Mouse (Mus musculus) layer of hippocampus, adult 2 months (tissue): ENCODE measurements around the gene Ecpas. TPM values are rescaled to one million over a fixed set of nuclear protein-coding genes. Genes with fewer than 3 reads are reported as not detected.

Source experiments
- DNase-seq, 2 experiments: peaks; one replicate each; pipeline ENCODE4 v3.0.0; 2022; ENCODE audit warnings: low spot score in 2 of 2
- H3K27ac ChIP-seq: fragments of 200-600 bp; 2 replicates; pipeline ENCODE4 v1.8.1; 2022
- H3K4me3 ChIP-seq: fragments of 200-600 bp; 2 replicates; pipeline ENCODE4 v1.8.1; 2022; ENCODE audit warnings: mild to moderate bottlenecking
- CTCF ChIP-seq: fragments of 200-600 bp; conservative IDR thresholded peaks from 2 replicates; pipeline ENCODE4 v1.8.1; 2022; ENCODE audit warnings: antibody characterized with exemption, mild to moderate bottlenecking, moderate library complexity
- long read RNA-seq, 2 experiments: library from polyadenylated mRNA; stranded (forward); transcript quantifications; one replicate each; pipeline ENCODE4 v2.0.0; 2021; ENCODE audit warnings: borderline mapping rate in 2 of 2
- total RNA-seq, 2 experiments: library from RNA; stranded (reverse); gene quantifications; 2 replicates each; pipeline ENCODE4 v1.2.3; 2021

Gene Ecpas
- 100 to 1,000 TPM; 117 to 120 TPM for total RNA-seq
- long read RNA-seq, experiment 1, full-length matches to known transcripts = 1 of 25 reads
- long read RNA-seq, experiment 1, partial matches to known transcripts = 8 of 25 reads
- long read RNA-seq, experiment 1, other reads (novel, unspliced or antisense) = 16 of 25 reads
- long read RNA-seq, experiment 2, full-length matches to known transcripts = 2 of 41 reads
- long read RNA-seq, experiment 2, partial matches to known transcripts = 13 of 41 reads
- long read RNA-seq, experiment 2, other reads (novel, unspliced or antisense) = 26 of 41 reads

DNA sequence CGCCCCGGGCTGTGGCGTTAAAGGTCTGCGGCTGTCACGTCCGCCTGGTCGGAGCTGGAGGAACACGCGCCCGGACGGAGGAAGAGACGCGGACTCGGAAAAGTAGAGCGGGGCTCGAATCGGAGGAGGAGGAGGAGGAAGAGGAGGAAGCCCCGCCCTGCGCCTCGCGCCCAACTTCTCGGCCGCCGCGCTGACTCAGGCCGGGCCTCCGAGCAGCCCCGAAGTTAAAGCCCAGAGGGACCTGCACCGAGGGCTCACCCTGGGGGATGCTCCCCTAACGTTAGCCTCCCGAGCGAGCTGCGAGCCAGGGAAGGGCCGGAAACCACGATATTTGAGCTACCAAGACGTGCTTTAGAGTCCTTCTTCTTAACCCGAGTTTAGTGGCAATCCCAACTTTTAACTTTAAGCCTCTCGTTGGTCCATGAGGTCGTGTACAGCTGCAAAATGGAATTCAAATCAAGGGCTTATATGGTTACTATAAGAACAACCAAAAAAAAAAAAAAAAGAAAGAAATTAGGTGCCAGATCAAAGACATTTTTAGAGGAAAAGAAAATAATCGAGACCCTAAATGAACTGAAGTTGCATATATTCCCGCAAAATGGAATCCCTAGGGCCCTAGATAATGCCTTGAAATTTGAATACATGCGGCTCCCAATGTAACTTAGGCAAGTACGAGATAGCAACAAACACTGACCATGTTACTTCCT, at the start of gene Ecpas:
Gene Ecpas (minus strand): TSS at position 121 of the 707 bp plus-strand sequence.
- H3K4me3 ChIP-seq = peak within 1 kb of the TSS; percentile 91
- peak within 1 kb of the TSS; percentile 97 for H3K27ac ChIP-seq
- TF ChIP-seq CTCF = no peak
- peak; percentile 67 to 70 for DNase-seq

- no peak for DNase-seq
- TF ChIP-seq CTCF = no peak
- Histone ChIP-seq H3K4me3 (no peak overlapping the region), H3K27ac (no peak overlapping the region)
Measured at GRCm38 (mm10) chr4:58961719-58962118, 49.2 kb upstream of the Ecpas start.

- Histone ChIP-seq H3K4me3 (no peak overlapping the region), H3K27ac (no peak overlapping the region)
- no peak for DNase-seq
- no peak for TF ChIP-seq CTCF
Measured at GRCm38 (mm10) chr4:58952630-58953029, 40.1 kb upstream of the Ecpas start.

GRCm38 (mm10) chr4:58948391-58948790, 35.8 kb upstream of the Ecpas start:
- Histone ChIP-seq H3K27ac (no peak overlapping the region), H3K4me3 (no peak overlapping the region)
- no peak for TF ChIP-seq CTCF
- DNase-seq = no peak

- DNase-seq = peak in 1 of 2 experiments; percentile 13
- H3K27ac ChIP-seq = peak overlapping the region; percentile 84; the same call in 1 of the 2 replicates
- TF ChIP-seq CTCF = no peak
- peak overlapping the region; percentile 83 for H3K4me3 ChIP-seq
Measured at GRCm38 (mm10) chr4:58944695-58945094, 32.1 kb upstream of the Ecpas start.

DNA sequence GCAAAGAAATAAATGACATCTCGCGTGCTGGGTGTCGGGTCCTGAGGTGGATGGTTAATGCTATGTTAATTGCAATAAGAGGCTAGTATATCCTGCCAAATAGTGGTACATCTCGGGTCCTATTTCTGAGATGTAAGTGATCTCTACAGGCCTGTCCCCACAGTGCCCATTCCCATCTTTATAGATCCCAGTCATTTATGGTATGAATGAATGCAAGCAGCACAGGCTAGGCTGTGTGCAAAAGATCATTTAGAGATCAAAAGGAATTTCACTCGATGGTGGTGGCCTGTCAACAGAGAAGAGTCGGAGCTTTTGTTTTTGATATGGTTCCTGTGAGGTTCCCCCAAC, 31.6 kb upstream of the Ecpas start:
- DNase-seq = no peak
- peak overlapping the region; percentile 83 for H3K4me3 ChIP-seq
- peak overlapping the region; percentile 84 for H3K27ac ChIP-seq
- no peak for TF ChIP-seq CTCF

DNA sequence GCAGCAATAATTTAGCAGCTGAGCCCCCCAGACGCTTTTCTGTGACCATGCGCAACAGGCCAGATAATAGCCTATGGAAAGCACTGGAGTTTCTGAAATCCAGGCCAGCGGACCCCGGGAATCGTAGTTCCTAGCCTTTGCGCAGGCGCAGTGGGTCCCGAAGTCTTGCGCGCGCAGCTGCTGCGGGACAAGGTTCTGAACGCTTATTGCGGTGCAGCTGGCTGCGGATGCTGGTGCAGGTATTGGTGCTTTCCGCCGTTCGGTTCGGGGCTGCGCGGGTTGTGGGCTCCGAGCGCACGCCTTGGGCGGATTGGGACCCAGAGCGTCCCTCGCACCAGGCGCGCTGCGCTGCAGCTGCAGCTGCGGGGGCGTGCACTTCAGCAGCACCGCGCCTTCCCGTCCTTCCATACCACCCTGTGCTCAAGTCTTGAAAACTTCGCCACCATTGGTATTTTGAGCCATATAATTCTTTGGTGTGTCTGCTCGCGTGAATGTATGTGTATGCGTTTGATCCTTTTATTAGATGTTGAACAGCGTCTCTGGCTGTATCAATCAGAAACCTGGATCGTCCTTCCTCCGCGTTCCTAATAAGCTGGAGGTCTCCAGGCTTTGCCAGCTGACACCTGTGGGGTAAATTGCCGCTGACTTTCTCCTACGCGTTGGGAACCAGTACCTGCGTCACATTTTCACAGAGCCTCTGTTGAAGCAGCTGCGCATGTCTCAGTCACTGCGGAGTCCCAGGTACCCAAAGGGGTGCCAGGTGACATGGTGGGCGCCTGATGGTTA, 31.1 kb upstream of the Ecpas start, which contains the start of gene Zkscan16:
Gene Zkscan16 (plus strand): TSS at position 209 of the 786 bp plus-strand sequence.
- Histone ChIP-seq H3K4me3 (peak within 1 kb of the TSS; percentile 83), H3K27ac (peak within 1 kb of the TSS; percentile 84)
- no peak for TF ChIP-seq CTCF
- peak; percentile 91 to 93 for DNase-seq

GRCm38 (mm10) chr4:58942942-58943341, 30.4 kb upstream of the Ecpas start:
- no peak for DNase-seq
- Histone ChIP-seq H3K27ac (peak overlapping the region; percentile 84), H3K4me3 (peak overlapping the region; percentile 83)
- TF ChIP-seq CTCF = no peak

DNA sequence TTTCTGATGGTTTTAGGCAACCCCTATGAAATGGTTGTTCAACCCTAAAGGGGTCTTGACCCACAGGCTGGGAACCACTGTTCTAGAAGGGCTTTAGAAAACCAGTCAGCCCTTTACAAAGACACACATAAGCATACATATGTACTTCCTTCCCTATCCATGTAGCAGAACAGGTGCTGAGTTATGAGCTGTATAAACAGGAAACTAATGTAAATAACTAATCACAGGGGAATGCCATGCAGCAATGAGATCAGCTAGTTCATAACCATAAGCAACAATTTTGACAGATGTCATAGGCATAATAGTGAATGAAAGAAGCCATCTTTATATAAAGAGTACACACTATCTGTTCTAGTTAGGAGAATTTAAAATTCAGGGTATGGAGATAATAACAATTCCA, 29.1 kb upstream of the Ecpas start:
- DNase-seq = no peak
- no peak for TF ChIP-seq CTCF
- Histone ChIP-seq H3K27ac (no peak overlapping the region), H3K4me3 (no peak overlapping the region)

DNA sequence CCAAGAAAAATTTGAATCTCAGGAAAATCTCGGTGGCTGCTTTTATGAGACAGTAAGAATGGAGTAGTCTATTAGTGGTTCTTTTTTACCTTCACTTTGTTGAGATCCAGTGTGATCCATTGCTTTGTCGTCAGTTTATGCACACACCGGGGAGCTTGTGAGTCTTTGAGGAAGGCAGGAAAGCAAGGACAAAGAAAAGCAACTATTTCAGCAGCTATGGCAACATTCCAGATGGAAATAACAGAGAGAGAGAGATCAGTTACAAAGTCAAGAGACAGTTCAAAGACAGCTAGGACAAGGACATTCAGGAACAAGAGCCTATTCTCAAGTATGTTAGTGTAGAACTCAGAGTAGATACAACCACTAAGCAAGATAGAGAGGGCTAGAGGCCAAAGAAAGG, 23.3 kb upstream of the Ecpas start:
- Histone ChIP-seq H3K27ac (no peak overlapping the region), H3K4me3 (no peak overlapping the region)
- no peak for DNase-seq
- no peak for TF ChIP-seq CTCF

DNA sequence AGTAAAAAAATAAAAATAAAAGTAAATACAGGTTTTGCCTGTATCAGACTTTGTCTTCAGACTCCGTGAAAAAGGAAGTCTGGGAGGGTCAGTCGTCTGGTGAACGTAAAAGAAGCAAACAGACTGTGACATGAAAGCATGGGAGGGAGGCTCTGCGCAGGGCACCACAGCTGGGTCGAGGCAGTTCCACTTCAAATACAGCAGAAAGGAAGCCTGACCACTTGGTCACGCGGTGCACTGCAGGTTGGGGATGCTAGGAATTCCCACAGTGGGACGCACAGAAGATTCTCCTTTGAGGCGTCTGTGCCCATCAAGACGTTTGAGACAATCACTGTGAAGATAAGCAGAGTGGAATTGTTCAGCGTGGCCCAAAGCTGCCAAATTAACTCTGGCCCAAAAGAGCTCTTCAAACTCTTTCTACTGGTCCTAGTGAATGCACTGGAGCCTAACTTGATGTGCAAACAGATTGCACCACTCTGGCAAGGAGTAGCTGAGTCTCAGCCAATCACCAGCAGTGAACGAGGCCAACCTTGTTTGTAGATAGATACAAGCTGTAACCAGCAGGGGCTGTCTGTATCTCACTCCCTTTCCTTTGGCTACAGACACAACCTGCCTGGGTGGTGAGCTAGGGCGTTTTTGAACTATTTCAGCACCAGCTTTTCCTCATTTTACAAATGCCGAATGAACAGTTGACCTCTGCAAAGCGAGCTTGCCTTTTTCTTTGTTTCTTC, 22.4 kb upstream of the Ecpas start:
- peak; percentile 43 to 44 for DNase-seq
- H3K27ac ChIP-seq = no peak overlapping the region
- H3K4me3 ChIP-seq = no peak overlapping the region
- peak; percentile 74 for TF ChIP-seq CTCF

- H3K4me3 ChIP-seq = no peak overlapping the region
- DNase-seq = no peak
- no peak for TF ChIP-seq CTCF
- H3K27ac ChIP-seq = no peak overlapping the region
Measured at GRCm38 (mm10) chr4:58934308-58934707, 21.8 kb upstream of the Ecpas start.
